Mouse (Mus musculus): Measurements from ENCODE around the gene Tomm20. TPM values are rescaled to one million over a fixed set of nuclear protein-coding genes. Genes with fewer than 3 reads are reported as not detected.

Tomm20 gene
- 126 TPM for polyA plus RNA-seq (2014; fragmentation: Illumina TruSeq; extraction: RNeasy Lipid Tissue Mini Kit (QIAGEN cat#74804); ENCODE audit: low read depth, low replicate concordance)

GRCm38 (mm10) chr8:126945730-126946163 is at the start of gene Tomm20:
TSS of gene Tomm20 (minus strand) at chr8:126945844.

GRCm38 (mm10) chr8:126970579-126971313 is 25.1 kb upstream of the Tomm20 start, which contains the start of gene Rbm34:
TSS of gene Rbm34 (minus strand) at chr8:126971071.

Other genes starting within 250 kb of the Tomm20 start
- gene Rbm34, start 25.2 kb upstream of the Tomm20 start, polyA plus RNA-seq (2014; fragmentation: Illumina TruSeq; extraction: RNeasy Lipid Tissue Mini Kit (QIAGEN cat#74804); ENCODE audit: low read depth, low replicate concordance): 47.1 TPM
- gene Pard3, start 118.0 kb upstream of the Tomm20 start, polyA plus RNA-seq (2014; fragmentation: Illumina TruSeq; extraction: RNeasy Lipid Tissue Mini Kit (QIAGEN cat#74804); ENCODE audit: low read depth, low replicate concordance): 30.2 TPM